Mouse (Mus musculus) midbrain, embryonic 10.5 days (tissue): ENCODE measurements around the gene Cyp2c40. TPM values are rescaled to one million over a fixed set of nuclear protein-coding genes. Genes with fewer than 3 reads are reported as not detected.
"Not testable (repeated sequence)": the region's sequence is repeated elsewhere in the genome, so short reads cannot be mapped to it uniquely, and the experiment has no call there.

Source experiments
- DNase-seq: peaks from one replicate; pipeline ENCODE4 v3.0.0-alpha.2; 2017; ENCODE audit warnings: low spot score
- H3K27ac ChIP-seq: fragments of 300-500 bp; sonication (generic); replicated peaks from 2 replicates; pipeline ENCODE4 v1.5.1; 2016; ENCODE audit warnings: mild to moderate bottlenecking
- H3K27me3 ChIP-seq: fragments of 300-500 bp; sonication (generic); 2 replicates; pipeline ENCODE4 v1.6.1; 2016; ENCODE audit warnings: low read depth, mild to moderate bottlenecking; ENCODE audit not compliant: poor library complexity, severe bottlenecking
- H3K36me3 ChIP-seq: fragments of 300-500 bp; sonication (generic); 2 replicates; pipeline ENCODE4 v1.6.1; 2016; ENCODE audit warnings: mild to moderate bottlenecking, moderate library complexity
- H3K4me1 ChIP-seq: fragments of 300-500 bp; sonication (generic); 2 replicates; pipeline ENCODE4 v1.6.1; 2016
- H3K4me3 ChIP-seq: fragments of 300-500 bp; sonication (generic); 2 replicates; pipeline ENCODE4 v1.5.1; 2016; ENCODE audit warnings: mild to moderate bottlenecking, moderate library complexity
- H3K9me3 ChIP-seq: fragments of 300-500 bp; sonication (generic); replicated peaks from 2 replicates; pipeline ENCODE4 v1.6.1; 2016; ENCODE audit warnings: mild to moderate bottlenecking
- WGBS: fragments of 180-500 bp; shearing (Covaris S2); methylation state at CpG from one replicate; pipeline ENCODE4 v1.1.7; 2016; 5-methylcytosine and 5-hydroxymethylcytosine counted together
- polyA plus RNA-seq: library from polyadenylated mRNA; unstranded; fragments of >200 nt; fragmentation: Nextera tagmentation; extraction: Ambion mirVana; gene quantifications from 2 replicates; pipeline ENCODE4 v1.2.1, GENCODE M21; 2016

Gene Cyp2c40
- polyA plus RNA-seq: not detected in 2 replicates

DNA sequence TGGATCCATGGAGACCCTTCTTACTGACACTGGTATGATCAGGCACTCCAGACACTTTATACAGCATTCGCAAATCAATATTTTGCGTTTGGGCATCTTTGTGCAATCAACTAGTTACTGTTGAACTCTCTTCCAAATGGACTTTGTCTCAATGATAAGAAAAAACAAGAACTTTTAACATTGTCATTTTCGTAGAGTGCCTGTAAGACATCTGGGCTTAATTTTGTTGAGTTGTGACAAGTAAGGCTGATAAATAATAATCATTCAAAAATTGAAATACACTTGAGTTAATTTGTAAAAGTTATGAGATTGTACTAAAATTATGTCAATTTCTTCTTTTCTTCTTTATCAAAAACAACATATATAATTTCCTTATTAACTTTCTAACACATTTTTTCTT lies at the start of gene Cyp2c40:
Cyp2c40 (minus strand) TSS at position 101 of the 400 bp plus-strand sequence.
- not testable (repeated sequence) for H3K27me3 ChIP-seq, H3K27ac ChIP-seq, DNase-seq, H3K4me3 ChIP-seq, H3K4me1 ChIP-seq, H3K9me3 ChIP-seq, H3K36me3 ChIP-seq
- WGBS: 92% methylated on average over 3 of the region's 3 CpGs

DNA sequence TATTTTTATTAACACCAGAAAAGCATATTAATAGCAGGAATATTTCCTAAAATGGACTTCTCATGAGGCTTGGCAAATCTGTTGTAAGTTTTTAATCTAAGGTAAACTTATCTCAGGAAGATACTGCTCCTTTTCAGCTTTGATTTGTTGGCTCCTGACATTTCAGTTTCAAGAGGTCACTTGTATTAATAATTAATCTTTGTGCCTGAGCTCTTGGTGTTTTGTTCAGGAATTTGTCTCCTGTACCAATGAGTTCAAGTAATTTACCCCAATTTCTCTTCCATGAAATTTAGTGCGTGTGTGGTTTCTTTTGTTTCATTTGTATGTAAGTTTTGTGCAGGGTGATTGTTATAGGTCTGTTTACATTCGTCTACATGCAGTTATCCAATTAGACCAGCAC lies 8.3 kb upstream of the Cyp2c40 start:
- not testable (repeated sequence) for H3K4me3 ChIP-seq, H3K4me1 ChIP-seq, H3K36me3 ChIP-seq, DNase-seq, H3K27ac ChIP-seq, H3K9me3 ChIP-seq, H3K27me3 ChIP-seq
- 84% methylated on average over 2 of the region's 2 CpGs for WGBS

DNA sequence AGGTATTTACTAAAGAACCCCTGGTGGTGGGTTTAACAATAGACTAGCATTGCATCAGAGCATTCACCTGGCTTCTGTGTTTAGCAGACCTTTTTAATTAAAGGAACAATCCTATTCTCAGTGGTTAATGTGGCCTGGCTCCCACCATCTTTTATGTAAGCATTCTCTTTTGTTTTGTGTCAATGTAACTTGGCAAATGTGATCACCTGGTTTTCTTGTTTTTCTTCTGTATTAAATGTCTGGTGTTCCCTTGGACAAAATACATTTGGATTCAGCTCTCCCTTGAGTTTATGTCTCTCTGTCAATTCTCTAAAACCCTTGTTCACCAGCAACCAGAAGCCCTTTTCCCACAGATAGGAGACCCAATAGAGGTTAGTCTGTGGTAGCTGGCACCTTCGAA lies 3.8 kb upstream of the Cyp2c40 start:
- H3K36me3 ChIP-seq, H3K4me1 ChIP-seq, H3K9me3 ChIP-seq, H3K27me3 ChIP-seq, H3K4me3 ChIP-seq, DNase-seq, H3K27ac ChIP-seq: not testable (repeated sequence)
- 80% methylated on average over 1 of the region's 1 CpGs for WGBS

DNA sequence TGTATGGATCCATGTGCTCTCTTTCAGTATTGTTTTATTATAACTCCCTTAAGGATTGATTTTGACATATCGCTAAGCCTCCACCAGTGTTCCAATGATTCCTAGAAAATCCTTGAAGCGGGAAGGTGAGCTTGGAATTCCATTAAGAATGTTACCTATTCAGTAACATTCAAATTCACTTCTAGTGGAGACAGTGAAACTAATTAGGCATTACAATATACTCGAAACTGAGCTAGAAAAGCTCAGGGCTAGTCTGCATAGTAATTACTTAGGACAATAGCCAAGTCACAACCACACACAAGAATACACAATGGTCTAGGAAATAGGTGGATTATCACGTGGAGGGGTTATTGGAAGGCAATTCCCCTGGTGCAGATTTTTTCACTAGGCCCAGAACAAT lies 3.4 kb upstream of the Cyp2c40 start:
- H3K27me3 ChIP-seq, H3K4me3 ChIP-seq, DNase-seq, H3K36me3 ChIP-seq, H3K9me3 ChIP-seq, H3K27ac ChIP-seq, H3K4me1 ChIP-seq: not testable (repeated sequence)
- WGBS: 68% methylated on average over 4 of the region's 4 CpGs

DNA sequence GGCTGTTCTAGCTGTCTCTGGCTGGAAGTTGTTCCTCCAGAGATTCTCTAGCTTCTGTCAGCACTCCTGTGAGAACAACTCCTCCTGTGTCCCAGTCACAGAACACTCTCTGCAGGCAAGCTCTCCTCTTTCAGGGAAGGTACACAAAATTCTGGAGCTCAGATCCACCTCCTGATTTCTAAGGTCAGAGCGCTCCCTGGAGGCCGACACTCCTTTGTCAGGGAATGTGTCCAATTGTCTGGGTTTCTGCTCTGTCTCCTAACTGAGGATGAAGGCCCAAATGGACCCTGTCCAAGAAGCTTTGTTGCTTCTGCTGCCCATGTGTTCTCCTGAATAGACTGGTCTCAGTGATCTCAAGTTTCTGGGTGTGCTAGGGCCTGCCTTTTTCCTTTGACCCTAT lies 27.2 kb downstream of the Cyp2c40 start:
- not testable (repeated sequence) for DNase-seq, H3K4me3 ChIP-seq, H3K4me1 ChIP-seq, H3K9me3 ChIP-seq, H3K27me3 ChIP-seq, H3K36me3 ChIP-seq, H3K27ac ChIP-seq
- WGBS: 69% methylated on average over 2 of the region's 2 CpGs

DNA sequence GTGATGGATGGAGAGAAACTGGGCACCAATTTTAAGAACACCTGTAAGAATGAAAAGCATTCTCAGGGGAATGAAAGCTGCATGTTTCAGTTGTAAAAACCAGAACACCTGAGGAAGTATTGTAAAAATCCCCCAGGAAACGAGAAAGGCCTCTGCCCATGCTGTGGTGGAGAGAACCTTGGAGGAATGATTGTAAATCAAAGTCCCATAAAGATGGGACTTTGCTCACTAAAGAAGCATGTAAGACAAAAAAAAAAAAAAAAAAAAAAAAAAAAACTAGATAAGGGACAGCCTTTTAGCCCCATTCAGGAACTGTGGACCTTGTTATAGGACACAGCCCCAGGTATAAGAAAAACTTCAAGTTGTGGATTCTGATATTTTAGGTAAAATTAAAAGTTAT lies 67.3 kb downstream of the Cyp2c40 start:
- no peaks in the 10 kb centered on the region for H3K27me3 ChIP-seq
- H3K4me3 ChIP-seq: no peak overlapping the region
- H3K27ac ChIP-seq: no peak overlapping the region
- 64% methylated on average over 1 of the region's 1 CpGs for WGBS
- no peaks in the 10 kb centered on the region for H3K36me3 ChIP-seq
- H3K4me1 ChIP-seq: no peaks in the 10 kb centered on the region
- no peak for DNase-seq
- H3K9me3 ChIP-seq: no peaks in the 10 kb centered on the region; the same call in 1 of the 2 replicates

DNA sequence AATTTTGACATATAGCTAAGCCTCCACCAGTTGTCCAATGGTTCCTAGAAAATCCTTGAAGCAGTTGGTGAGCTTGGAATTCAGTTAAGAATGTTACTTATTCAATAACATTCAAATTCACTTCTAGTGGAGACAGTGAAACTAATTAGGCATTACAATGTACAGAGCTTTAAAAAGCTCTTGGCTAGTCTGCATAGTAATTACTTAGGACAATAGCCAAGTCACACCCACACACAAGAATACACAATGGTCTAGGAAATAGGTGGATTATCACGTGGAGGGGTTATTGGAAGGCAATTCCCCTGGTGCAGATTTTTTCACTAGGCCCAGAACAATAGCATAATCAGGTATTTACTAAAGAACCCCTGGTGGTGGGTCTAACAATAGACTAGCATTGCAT lies 68.3 kb downstream of the Cyp2c40 start:
- H3K36me3 ChIP-seq, H3K4me1 ChIP-seq, H3K4me3 ChIP-seq, DNase-seq, H3K27ac ChIP-seq, H3K9me3 ChIP-seq, H3K27me3 ChIP-seq: not testable (repeated sequence)
- WGBS: 82% methylated on average over 1 of the region's 1 CpGs

DNA sequence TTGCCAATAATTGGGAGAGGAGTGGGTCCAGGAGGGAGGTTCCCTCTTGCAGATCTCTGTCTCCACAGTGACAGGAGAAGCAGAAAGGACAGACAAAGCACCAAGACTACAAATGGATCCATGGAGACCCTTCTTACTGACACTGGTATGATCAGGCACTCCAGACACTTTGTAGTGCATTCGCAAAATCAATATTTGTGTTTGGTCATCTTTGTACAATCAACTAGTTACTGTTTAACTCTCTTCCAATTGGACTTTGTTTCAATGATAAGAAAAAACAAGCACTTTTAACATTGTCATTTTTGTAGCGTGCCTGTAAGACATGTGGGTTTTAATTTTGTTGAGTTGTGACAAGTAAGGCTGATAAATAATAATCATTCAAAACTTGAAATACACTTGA lies 71.7 kb downstream of the Cyp2c40 start, which contains the start of gene Cyp2c68:
Cyp2c68 (minus strand) TSS at position 135 of the 400 bp plus-strand sequence.
- Histone ChIP-seq H3K36me3 (no peaks in the 10 kb centered on the region), H3K27me3 (no peaks in the 10 kb centered on the region), H3K9me3 (no peaks in the 10 kb centered on the region; the same call in 1 of the 2 replicates), H3K4me3 (no peak within 1 kb of the TSS), H3K4me1 (no peaks in the 10 kb centered on the region), H3K27ac (no peak within 1 kb of the TSS)
- 90% methylated on average over 2 of the region's 2 CpGs for WGBS
- no peak for DNase-seq

Other genes with a start within 250 kb of the Cyp2c40 start
- not detected in 2 replicates for gene Cyp2c67, start 163.8 kb downstream of the Cyp2c40 start, polyA plus RNA-seq
- not detected in 2 replicates for gene Cyp2c68, start 71.8 kb downstream of the Cyp2c40 start, polyA plus RNA-seq
- gene Cyp2c69, start 74.0 kb upstream of the Cyp2c40 start, polyA plus RNA-seq: not detected in 2 replicates
- gene Cyp2c37, start 179.6 kb upstream of the Cyp2c40 start, polyA plus RNA-seq: not detected in 2 replicates